Mouse (Mus musculus): ENCODE data around the gene Ackr1. TPM values are rescaled to one million over a fixed set of nuclear protein-coding genes. Genes with fewer than 3 reads are reported as not detected.

Gene Ackr1
- polyA plus RNA-seq, 1 experiment: 0.23 TPM

DNA sequence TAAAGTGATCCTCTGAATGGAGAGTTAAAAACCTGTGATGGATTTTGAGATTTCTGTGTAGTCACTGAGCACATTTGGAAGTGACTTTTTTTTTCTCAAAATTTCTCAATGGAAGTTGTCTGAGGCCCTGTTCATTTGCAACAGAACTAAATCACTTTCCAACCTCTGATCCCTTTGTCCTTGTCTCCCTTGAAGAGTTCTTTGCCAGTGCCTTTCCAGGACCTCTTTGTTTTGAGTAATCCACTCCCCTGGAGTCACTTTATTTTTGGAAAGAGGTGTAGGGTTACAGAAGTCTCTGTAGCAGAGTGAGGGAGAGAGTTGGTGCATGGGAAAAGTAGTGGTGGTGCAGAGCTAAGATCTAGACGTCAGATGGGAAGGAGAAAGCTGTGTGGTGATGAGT, 15.0 kb upstream of the Ackr1 start:
- Histone ChIP-seq H3K4me3 (ENCODE audit: control insufficient read depth, low read depth, low read length) (no peak overlapping the region), H3K4me1 (ENCODE audit: control insufficient read depth, insufficient read depth, low read length) (no peaks in the 10 kb centered on the region), H3K27ac (ENCODE audit: control insufficient read depth, insufficient read depth, low read depth, low read length) (no peak overlapping the region), H3K27me3 (ENCODE audit: control insufficient read depth, insufficient read depth, low read length) (no peaks in the 10 kb centered on the region), H3K36me3 (ENCODE audit: control insufficient read depth, insufficient read depth, low read length) (no peaks in the 10 kb centered on the region)
- TF ChIP-seq CTCF (IDR thresholded peaks at IDR 0.05; ENCODE audit: control insufficient read depth, insufficient read depth, insufficient replicate concordance, low read depth, low read length): no peak
- TF ChIP-seq POLR2A (IDR thresholded peaks at IDR 0.05; ENCODE audit: control insufficient read depth, low read depth, low read length): no peak

DNA sequence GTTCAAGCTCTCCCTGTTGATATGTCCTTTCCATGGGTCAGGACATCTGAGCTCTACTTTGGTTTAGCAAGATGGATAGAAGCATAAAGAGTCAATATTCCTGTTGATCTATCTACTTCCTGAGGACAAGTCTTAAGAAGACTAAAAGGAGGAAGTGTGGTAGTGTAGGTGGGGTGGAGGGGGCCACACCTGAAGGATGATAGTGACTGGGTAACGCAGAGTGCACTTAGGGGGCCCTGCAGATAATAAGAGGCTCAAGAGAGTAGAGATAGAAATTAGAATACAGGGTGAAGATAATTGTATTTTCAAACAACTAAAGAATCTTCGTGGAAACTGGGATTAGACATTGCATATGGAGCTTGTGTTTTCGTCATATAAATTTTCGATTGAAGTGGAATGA, 11.6 kb upstream of the Ackr1 start:
- Histone ChIP-seq H3K4me1 (ENCODE audit: control insufficient read depth, insufficient read depth, low read length) (no peaks in the 10 kb centered on the region), H3K27ac (ENCODE audit: control insufficient read depth, insufficient read depth, low read depth, low read length) (no peak overlapping the region), H3K27me3 (ENCODE audit: control insufficient read depth, insufficient read depth, low read length) (no peaks in the 10 kb centered on the region), H3K36me3 (ENCODE audit: control insufficient read depth, insufficient read depth, low read length) (no peaks in the 10 kb centered on the region), H3K4me3 (ENCODE audit: control insufficient read depth, low read depth, low read length) (no peak overlapping the region)
- no peak for TF ChIP-seq CTCF (IDR thresholded peaks at IDR 0.05; ENCODE audit: control insufficient read depth, insufficient read depth, insufficient replicate concordance, low read depth, low read length)
- no peak for TF ChIP-seq POLR2A (IDR thresholded peaks at IDR 0.05; ENCODE audit: control insufficient read depth, low read depth, low read length)

DNA sequence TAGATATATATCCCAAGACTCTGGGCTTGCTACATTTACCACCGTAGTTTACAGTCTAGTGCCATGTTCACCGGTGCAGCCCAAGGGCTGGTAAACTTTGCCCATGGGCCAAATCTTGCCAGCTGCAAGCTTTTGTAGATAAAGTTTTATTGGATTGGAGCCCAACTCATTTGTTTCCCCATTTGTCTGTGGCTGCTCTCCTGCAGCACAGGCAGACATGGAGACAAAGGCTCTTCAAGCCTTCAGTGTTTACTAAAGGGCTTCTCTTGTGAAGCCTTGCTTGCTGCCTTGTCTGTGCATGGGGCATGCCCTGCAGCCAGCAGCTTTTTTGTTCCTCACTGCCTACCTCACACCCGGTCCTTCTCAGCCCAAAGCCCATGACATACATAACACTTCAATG, 10.4 kb upstream of the Ackr1 start:
- Histone ChIP-seq H3K27me3 (ENCODE audit: control insufficient read depth, insufficient read depth, low read length) (no peaks in the 10 kb centered on the region), H3K27ac (ENCODE audit: control insufficient read depth, insufficient read depth, low read depth, low read length) (no peak overlapping the region)
- TF ChIP-seq CTCF (IDR thresholded peaks at IDR 0.05; ENCODE audit: control insufficient read depth, insufficient read depth, insufficient replicate concordance, low read depth, low read length) (no peak), POLR2A (IDR thresholded peaks at IDR 0.05; ENCODE audit: control insufficient read depth, low read depth, low read length) (no peak)

DNA sequence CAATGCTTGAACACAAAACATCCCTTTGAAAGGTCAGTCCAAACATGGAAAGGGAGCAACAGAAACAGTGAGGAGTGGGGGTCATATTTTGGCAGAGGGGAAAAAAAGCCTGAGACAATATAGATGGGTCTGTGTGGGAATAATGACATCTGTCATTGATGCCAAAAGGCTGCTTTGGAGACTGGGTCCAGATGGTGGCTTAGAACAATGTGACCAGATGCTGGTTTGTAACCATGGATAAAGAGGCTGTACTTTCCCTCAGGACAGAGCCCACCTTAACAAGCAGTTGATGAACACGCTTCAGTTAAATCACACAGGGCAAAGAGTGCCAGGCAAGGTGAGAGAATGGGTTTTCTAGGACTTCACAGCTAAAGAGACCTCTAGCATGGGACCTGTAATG, 8.9 kb upstream of the Ackr1 start:
- H3K27ac ChIP-seq (ENCODE audit: control insufficient read depth, insufficient read depth, low read depth, low read length): no peak overlapping the region
- TF ChIP-seq POLR2A (IDR thresholded peaks at IDR 0.05; ENCODE audit: control insufficient read depth, low read depth, low read length) (no peak), CTCF (IDR thresholded peaks at IDR 0.05; ENCODE audit: control insufficient read depth, insufficient read depth, insufficient replicate concordance, low read depth, low read length) (no peak)
- H3K4me3 ChIP-seq (ENCODE audit: control insufficient read depth, low read depth, low read length): no peak overlapping the region
- no peaks in the 10 kb centered on the region for H3K27me3 ChIP-seq (ENCODE audit: control insufficient read depth, insufficient read depth, low read length)
- H3K36me3 ChIP-seq (ENCODE audit: control insufficient read depth, insufficient read depth, low read length): no peaks in the 10 kb centered on the region
- no peaks in the 10 kb centered on the region for H3K4me1 ChIP-seq (ENCODE audit: control insufficient read depth, insufficient read depth, low read length)

More for the DNA sequence above, 10.4 kb upstream of the Ackr1 start:
- Histone ChIP-seq H3K4me3 (ENCODE audit: control insufficient read depth, low read depth, low read length) (no peak overlapping the region), H3K36me3 (ENCODE audit: control insufficient read depth, insufficient read depth, low read length) (no peaks in the 10 kb centered on the region), H3K4me1 (ENCODE audit: control insufficient read depth, insufficient read depth, low read length) (no peaks in the 10 kb centered on the region)

DNA sequence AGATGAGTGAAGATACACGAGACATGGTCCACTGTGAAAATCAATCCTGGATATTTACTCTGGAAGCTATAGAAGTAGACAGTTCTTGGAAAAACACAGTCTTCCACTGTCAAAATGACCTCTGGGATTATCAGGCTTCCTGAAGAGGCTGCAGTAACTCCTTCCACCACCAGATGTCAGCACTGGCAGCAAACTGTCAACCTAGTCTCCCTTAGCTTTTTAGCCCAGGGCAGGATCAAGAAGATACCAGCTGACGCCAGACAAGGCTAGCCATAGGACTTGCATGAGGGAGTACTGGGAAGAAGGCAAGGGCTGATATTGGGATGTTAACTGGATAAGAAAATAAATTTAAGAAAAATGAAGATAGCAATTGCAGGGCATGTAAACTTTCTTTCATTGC, 6.0 kb upstream of the Ackr1 start:
- Histone ChIP-seq H3K4me1 (ENCODE audit: control insufficient read depth, insufficient read depth, low read length) (peaks cover 4% of the 10 kb centered on the region; the same call in 1 of the 2 replicates), H3K36me3 (ENCODE audit: control insufficient read depth, insufficient read depth, low read length) (no peaks in the 10 kb centered on the region), H3K27ac (ENCODE audit: control insufficient read depth, insufficient read depth, low read depth, low read length) (no peak overlapping the region), H3K4me3 (ENCODE audit: control insufficient read depth, low read depth, low read length) (no peak overlapping the region), H3K27me3 (ENCODE audit: control insufficient read depth, insufficient read depth, low read length) (no peaks in the 10 kb centered on the region)
- no peak for TF ChIP-seq POLR2A (IDR thresholded peaks at IDR 0.05; ENCODE audit: control insufficient read depth, low read depth, low read length)
- peak; percentile 50; the same call in 1 of the 2 replicates for TF ChIP-seq CTCF (IDR thresholded peaks at IDR 0.05; ENCODE audit: control insufficient read depth, insufficient read depth, insufficient replicate concordance, low read depth, low read length)

DNA sequence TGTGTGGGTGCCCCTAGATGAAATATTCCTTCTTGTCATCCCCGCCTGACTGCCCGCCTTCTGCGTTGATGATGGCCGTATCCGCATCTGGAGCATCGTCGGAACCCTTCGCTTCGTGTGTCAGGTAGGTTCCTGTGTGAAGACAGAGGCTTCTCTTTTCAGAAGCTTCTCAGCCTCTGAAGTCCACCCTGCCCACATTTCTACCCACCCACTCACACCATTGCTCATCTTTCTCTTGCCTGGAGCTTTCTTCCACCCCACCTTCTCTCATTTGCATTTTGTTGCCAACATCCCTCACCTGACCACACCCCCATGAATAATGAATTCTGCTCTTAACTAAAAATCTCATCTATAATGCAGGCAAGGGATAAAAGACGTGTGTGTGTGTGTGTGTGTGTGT, 3.5 kb upstream of the Ackr1 start:
- Histone ChIP-seq H3K27ac (ENCODE audit: control insufficient read depth, insufficient read depth, low read depth, low read length) (no peak overlapping the region), H3K36me3 (ENCODE audit: control insufficient read depth, insufficient read depth, low read length) (no peaks in the 10 kb centered on the region), H3K4me1 (ENCODE audit: control insufficient read depth, insufficient read depth, low read length) (peaks cover 4% of the 10 kb centered on the region; the same call in 1 of the 2 replicates), H3K27me3 (ENCODE audit: control insufficient read depth, insufficient read depth, low read length) (no peaks in the 10 kb centered on the region), H3K4me3 (ENCODE audit: control insufficient read depth, low read depth, low read length) (no peak overlapping the region)
- TF ChIP-seq CTCF (IDR thresholded peaks at IDR 0.05; ENCODE audit: control insufficient read depth, insufficient read depth, insufficient replicate concordance, low read depth, low read length) (no peak), POLR2A (IDR thresholded peaks at IDR 0.05; ENCODE audit: control insufficient read depth, low read depth, low read length) (no peak)

DNA sequence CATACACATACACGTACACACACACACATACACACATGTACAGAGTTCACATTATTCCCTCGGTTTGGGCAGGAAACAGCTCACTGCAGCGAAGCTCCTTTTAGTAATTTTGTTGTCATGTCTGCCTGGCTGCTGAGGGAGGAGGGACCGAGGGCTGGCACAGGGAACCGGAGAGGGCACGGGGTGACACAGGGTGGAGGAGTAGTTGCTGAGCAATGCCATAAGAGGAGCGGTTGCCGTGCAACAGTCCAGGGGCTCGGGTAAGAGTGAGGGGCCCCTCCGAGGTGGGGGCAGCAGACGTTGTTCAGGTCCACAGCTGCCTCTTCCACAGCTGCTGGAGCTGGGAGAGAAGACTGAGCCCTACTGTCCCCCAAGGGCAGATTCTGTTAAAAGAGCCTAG, 2.4 kb upstream of the Ackr1 start:
- Histone ChIP-seq H3K27me3 (ENCODE audit: control insufficient read depth, insufficient read depth, low read length) (no peaks in the 10 kb centered on the region), H3K4me3 (ENCODE audit: control insufficient read depth, low read depth, low read length) (no peak overlapping the region), H3K4me1 (ENCODE audit: control insufficient read depth, insufficient read depth, low read length) (peaks cover 4% of the 10 kb centered on the region; the same call in 1 of the 2 replicates), H3K36me3 (ENCODE audit: control insufficient read depth, insufficient read depth, low read length) (no peaks in the 10 kb centered on the region), H3K27ac (ENCODE audit: control insufficient read depth, insufficient read depth, low read depth, low read length) (no peak overlapping the region)
- no peak for TF ChIP-seq CTCF (IDR thresholded peaks at IDR 0.05; ENCODE audit: control insufficient read depth, insufficient read depth, insufficient replicate concordance, low read depth, low read length)
- TF ChIP-seq POLR2A (IDR thresholded peaks at IDR 0.05; ENCODE audit: control insufficient read depth, low read depth, low read length): no peak

DNA sequence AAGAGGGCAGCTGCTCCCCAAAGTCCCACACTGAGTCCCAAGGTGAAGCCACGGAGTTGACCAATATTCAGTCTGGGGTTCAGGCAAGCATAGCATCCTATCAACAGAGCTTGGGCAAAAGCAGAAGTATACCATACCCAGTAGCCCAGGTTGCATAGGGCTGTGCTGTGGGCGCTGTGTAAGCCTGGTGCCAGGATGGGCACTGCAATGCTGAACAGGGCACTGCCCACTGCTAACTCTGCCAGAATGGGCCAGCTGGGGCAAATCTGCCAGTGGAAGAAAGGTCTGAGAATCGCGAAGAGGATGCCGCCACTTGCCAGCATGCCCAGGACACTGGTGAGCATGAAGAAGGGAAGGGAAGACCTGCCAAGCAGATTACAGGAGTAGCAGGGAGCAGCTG, 1.1 kb downstream of the Ackr1 start:
- no peak for TF ChIP-seq CTCF (IDR thresholded peaks at IDR 0.05; ENCODE audit: control insufficient read depth, insufficient read depth, insufficient replicate concordance, low read depth, low read length)
- TF ChIP-seq POLR2A (IDR thresholded peaks at IDR 0.05; ENCODE audit: control insufficient read depth, low read depth, low read length): no peak
- Histone ChIP-seq H3K36me3 (ENCODE audit: control insufficient read depth, insufficient read depth, low read length) (no peaks in the 10 kb centered on the region), H3K27me3 (ENCODE audit: control insufficient read depth, insufficient read depth, low read length) (no peaks in the 10 kb centered on the region), H3K4me1 (ENCODE audit: control insufficient read depth, insufficient read depth, low read length) (peaks cover 4% of the 10 kb centered on the region; the same call in 1 of the 2 replicates), H3K27ac (ENCODE audit: control insufficient read depth, insufficient read depth, low read depth, low read length) (no peak overlapping the region), H3K4me3 (ENCODE audit: control insufficient read depth, low read depth, low read length) (no peak overlapping the region)
